Comparison of ENCODE assay signal across 10 mouse cellular contexts in the genomic region with DNA sequence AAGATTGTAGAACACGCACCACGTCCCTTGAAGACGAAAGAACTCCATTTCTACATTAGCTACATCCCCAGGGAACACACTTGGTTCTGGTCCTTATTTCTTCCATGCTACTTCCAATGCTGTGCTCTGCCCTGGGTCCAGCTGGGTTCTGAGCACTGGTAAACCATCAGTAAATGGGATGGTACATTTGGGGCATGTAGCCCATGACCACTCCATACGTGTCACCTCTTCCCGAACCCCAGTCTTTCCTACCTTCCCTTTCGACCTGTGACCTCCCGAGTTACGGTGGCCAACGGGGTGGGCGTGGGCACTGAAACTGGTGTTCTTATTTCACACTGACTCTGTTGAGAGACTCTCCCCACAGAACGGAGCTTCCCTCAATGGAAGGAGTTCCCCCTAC. TPM values are rescaled to one million over a fixed set of nuclear protein-coding genes. Genes with fewer than 3 reads are reported as not detected.
DNase-seq lines count a peak whose midpoint lies in the region; ATAC-seq lines count a peak whose summit lies in the region.
"Had no signal": no experiment of that assay in that cellular context is flagged by ENCODE, and none has a peak within 500 bp of the region (broad histone marks: within the 10 kb centered on the region; RNA-seq: fewer than 3 reads in every experiment).

No protein-coding gene starts in this region.

- H3K4me3 ChIP-seq in hindbrain, embryonic 12.5 days: no peak overlapping the region
- no peak overlapping the region for H3K4me3 ChIP-seq in hindbrain, embryonic 14.5 days (replicated peaks; ENCODE audit: low read length)
- H3K4me3 ChIP-seq in midbrain, embryonic 10.5 days: no peak overlapping the region
- H3K4me3 ChIP-seq in midbrain, embryonic 15.5 days: no peak overlapping the region
- no peak overlapping the region for H3K4me3 ChIP-seq in intestine, embryonic 15.5 days (replicated peaks)
- H3K4me3 ChIP-seq in stomach, embryonic 15.5 days (replicated peaks): no peak overlapping the region
- H3K4me3 ChIP-seq: forebrain, embryonic 13.5 days had no signal

- no peaks in the 10 kb centered on the region for H3K27me3 ChIP-seq in hindbrain, embryonic 12.5 days
- no peaks in the 10 kb centered on the region for H3K27me3 ChIP-seq in hindbrain, embryonic 14.5 days (ENCODE audit: control insufficient read depth, insufficient read depth, low read length)
- H3K27me3 ChIP-seq in midbrain, embryonic 10.5 days (ENCODE audit: low read depth, poor library complexity, severe bottlenecking): no peaks in the 10 kb centered on the region
- H3K27me3 ChIP-seq in midbrain, embryonic 15.5 days (replicated peaks): no peaks in the 10 kb centered on the region
- no peaks in the 10 kb centered on the region for H3K27me3 ChIP-seq in intestine, embryonic 15.5 days (replicated peaks)
- no peaks in the 10 kb centered on the region for H3K27me3 ChIP-seq in stomach, embryonic 15.5 days (replicated peaks)
- H3K27me3 ChIP-seq: forebrain, embryonic 13.5 days had no signal

- no peak for ATAC-seq in hindbrain, embryonic 12.5 days (ENCODE audit: low FRiP score)
- no peak for ATAC-seq in hindbrain, embryonic 14.5 days (ENCODE audit: low FRiP score)
- no peak for ATAC-seq in midbrain, embryonic 15.5 days (replicated peaks)
- no peak for ATAC-seq in intestine, embryonic 15.5 days
- ATAC-seq in stomach, embryonic 15.5 days (ENCODE audit: insufficient read depth, low FRiP score, low read depth): no peak
- ATAC-seq: forebrain, embryonic 13.5 days had no signal

- no peak overlapping the region for H3K9ac ChIP-seq in hindbrain, embryonic 12.5 days
- no peak overlapping the region for H3K9ac ChIP-seq in hindbrain, embryonic 14.5 days
- H3K9ac ChIP-seq in midbrain, embryonic 15.5 days: no peak overlapping the region
- H3K9ac ChIP-seq in intestine, embryonic 15.5 days: no peak overlapping the region
- H3K9ac ChIP-seq in stomach, embryonic 15.5 days: no peak overlapping the region
- H3K9ac ChIP-seq: forebrain, embryonic 13.5 days had no signal

- 0 out of 2 replicates have a peak overlapping the region, but pooled peaks have one; percentile 56 for H3K27ac ChIP-seq in hindbrain, embryonic 12.5 days
- no peak overlapping the region for H3K27ac ChIP-seq in hindbrain, embryonic 14.5 days
- peak overlapping the region; percentile 28; the same call in 1 of the 2 replicates for H3K27ac ChIP-seq in midbrain, embryonic 10.5 days (replicated peaks)
- no peak overlapping the region for H3K27ac ChIP-seq in midbrain, embryonic 15.5 days
- peak overlapping the region; percentile 77 for H3K27ac ChIP-seq in intestine, embryonic 15.5 days
- peak overlapping the region; percentile 83 for H3K27ac ChIP-seq in stomach, embryonic 15.5 days
- H3K27ac ChIP-seq: forebrain, embryonic 13.5 days had no signal

- no peak for DNase-seq in hindbrain, embryonic 14.5 days (ENCODE audit: low spot score)
- DNase-seq in midbrain, embryonic 10.5 days (ENCODE audit: low spot score): no peak
- DNase-seq in thymus, adult 18-20 months: no peak
- DNase-seq in left cerebral cortex, postnatal 10 days (ENCODE audit: extremely low spot score in 1 of 2, low spot score in 2 of 2): no peak

- no peaks in the 10 kb centered on the region for H3K9me3 ChIP-seq in hindbrain, embryonic 12.5 days (replicated peaks)
- no peaks in the 10 kb centered on the region for H3K9me3 ChIP-seq in hindbrain, embryonic 14.5 days (ENCODE audit: control insufficient read depth, low read length)
- H3K9me3 ChIP-seq in midbrain, embryonic 10.5 days (replicated peaks): no peaks in the 10 kb centered on the region
- H3K9me3 ChIP-seq in midbrain, embryonic 15.5 days: no peaks in the 10 kb centered on the region
- no peaks in the 10 kb centered on the region for H3K9me3 ChIP-seq in intestine, embryonic 15.5 days
- no peaks in the 10 kb centered on the region for H3K9me3 ChIP-seq in stomach, embryonic 15.5 days
- H3K9me3 ChIP-seq: forebrain, embryonic 13.5 days had no signal

- H3K4me1 ChIP-seq in hindbrain, embryonic 12.5 days: peaks cover 41% of the 10 kb centered on the region
- peaks cover 12% of the 10 kb centered on the region for H3K4me1 ChIP-seq in hindbrain, embryonic 14.5 days (replicated peaks; ENCODE audit: control insufficient read depth, insufficient read depth, low read length)
- H3K4me1 ChIP-seq in midbrain, embryonic 10.5 days: peaks cover 38% of the 10 kb centered on the region
- H3K4me1 ChIP-seq in midbrain, embryonic 15.5 days: peaks cover 9% of the 10 kb centered on the region; the same call in 1 of the 2 replicates
- H3K4me1 ChIP-seq in intestine, embryonic 15.5 days (replicated peaks): peaks cover 78% of the 10 kb centered on the region
- peaks cover 80% of the 10 kb centered on the region for H3K4me1 ChIP-seq in stomach, embryonic 15.5 days

- intact Hi-C loops in left cerebral cortex, postnatal 10 days (cut with DNase I): no loop called here

- WGBS in hindbrain, embryonic 12.5 days: 85% methylated on average over 11 of the region's 11 CpGs
- 89% methylated on average over 11 of the region's 11 CpGs for WGBS in hindbrain, embryonic 14.5 days
- 90% methylated on average over 11 of the region's 11 CpGs for WGBS in midbrain, embryonic 10.5 days
- WGBS in midbrain, embryonic 15.5 days: 89% methylated on average over 11 of the region's 11 CpGs
- WGBS in intestine, embryonic 15.5 days: 77% methylated on average over 11 of the region's 11 CpGs
- 81% methylated on average over 11 of the region's 11 CpGs for WGBS in stomach, embryonic 15.5 days

- no peak overlapping the region for H3K4me2 ChIP-seq in hindbrain, embryonic 12.5 days (replicated peaks)
- no peak overlapping the region for H3K4me2 ChIP-seq in hindbrain, embryonic 14.5 days (replicated peaks)
- H3K4me2 ChIP-seq in midbrain, embryonic 15.5 days: no peak overlapping the region
- no peak overlapping the region for H3K4me2 ChIP-seq in intestine, embryonic 15.5 days (replicated peaks)
- H3K4me2 ChIP-seq in stomach, embryonic 15.5 days: peak overlapping the region; percentile 16
- H3K4me2 ChIP-seq: forebrain, embryonic 13.5 days; midbrain, embryonic 11.5 days had no signal

- peaks cover 76% of the 10 kb centered on the region for H3K36me3 ChIP-seq in hindbrain, embryonic 12.5 days
- peaks cover 82% of the 10 kb centered on the region for H3K36me3 ChIP-seq in hindbrain, embryonic 14.5 days (replicated peaks; ENCODE audit: control insufficient read depth, insufficient read depth)
- peaks cover 85% of the 10 kb centered on the region for H3K36me3 ChIP-seq in midbrain, embryonic 10.5 days
- H3K36me3 ChIP-seq in midbrain, embryonic 15.5 days (replicated peaks): peaks cover 35% of the 10 kb centered on the region
- peaks cover 4% of the 10 kb centered on the region; the same call in 1 of the 2 replicates for H3K36me3 ChIP-seq in intestine, embryonic 15.5 days
- peaks cover 26% of the 10 kb centered on the region for H3K36me3 ChIP-seq in stomach, embryonic 15.5 days

RNA-seq across cellular contexts. Expression of gene Lrp1, which starts 21.7 kb away (rescaled TPM):
- 111 and 115 TPM in 2 replicates for polyA plus RNA-seq in hindbrain, embryonic 12.5 days (2016; fragmentation: Nextera tagmentation; extraction: Ambion mirVana)
- 118 and 119 TPM in 2 replicates for polyA plus RNA-seq in hindbrain, embryonic 14.5 days (2014; fragmentation: Nextera tagmentation; extraction: Ambion mirVana)
- 54.9 and 69.8 TPM in 2 replicates for polyA plus RNA-seq in midbrain, embryonic 10.5 days (2016; fragmentation: Nextera tagmentation; extraction: Ambion mirVana)
- polyA plus RNA-seq in midbrain, embryonic 15.5 days (2015; fragmentation: Nextera tagmentation; extraction: Ambion mirVana): 117 and 119 TPM in 2 replicates
- polyA plus RNA-seq in intestine, embryonic 15.5 days (2015; fragmentation: Nextera tagmentation; extraction: Ambion mirVana): 67.2 and 77.1 TPM in 2 replicates
- 77.0 and 87.0 TPM in 2 replicates for polyA plus RNA-seq in stomach, embryonic 15.5 days (2015; fragmentation: Nextera tagmentation; extraction: Ambion mirVana)
- total RNA-seq in left cerebral cortex, postnatal 10 days (2021): 100 to 1,000 TPM; 264 to 283 TPM

RNA-seq across cellular contexts. Expression of gene Stat6, which starts 43.5 kb away (rescaled TPM):
- polyA plus RNA-seq in hindbrain, embryonic 12.5 days (2016; fragmentation: Nextera tagmentation; extraction: Ambion mirVana): 8.8 and 11.3 TPM in 2 replicates
- 4.7 and 5.5 TPM in 2 replicates for polyA plus RNA-seq in hindbrain, embryonic 14.5 days (2014; fragmentation: Nextera tagmentation; extraction: Ambion mirVana)
- 8.2 and 8.9 TPM in 2 replicates for polyA plus RNA-seq in midbrain, embryonic 10.5 days (2016; fragmentation: Nextera tagmentation; extraction: Ambion mirVana)
- 5.8 and 5.9 TPM in 2 replicates for polyA plus RNA-seq in midbrain, embryonic 15.5 days (2015; fragmentation: Nextera tagmentation; extraction: Ambion mirVana)
- polyA plus RNA-seq in intestine, embryonic 15.5 days (2015; fragmentation: Nextera tagmentation; extraction: Ambion mirVana): 37.7 and 39.9 TPM in 2 replicates
- 35.0 and 37.1 TPM in 2 replicates for polyA plus RNA-seq in stomach, embryonic 15.5 days (2015; fragmentation: Nextera tagmentation; extraction: Ambion mirVana)
- 10 to 100 TPM in 1 of 2 experiments, 1 to 10 TPM in 1; 9.4 to 10.2 TPM for total RNA-seq in left cerebral cortex, postnatal 10 days (2021)

Comparison
In these comparisons a context has a peak if more than half of its experiments do, and no peak if none do; other contexts are left out.
1. H3K27ac ChIP-seq: peak in hindbrain, embryonic 12.5 days (single experiment), midbrain, embryonic 10.5 days (single experiment), intestine, embryonic 15.5 days (single experiment) and stomach, embryonic 15.5 days (single experiment); none in hindbrain, embryonic 14.5 days (single experiment) and midbrain, embryonic 15.5 days (single experiment).